Mouse (Mus musculus) kidney, embryonic 15.5 days (tissue): ENCODE data around the gene Gm14139. TPM values are rescaled to one million over a fixed set of nuclear protein-coding genes. Genes with fewer than 3 reads are reported as not detected.
"Not testable (repeated sequence)": the region's sequence is repeated elsewhere in the genome, so short reads cannot be mapped to it uniquely, and the experiment has no call there.

ENCODE experiments used
- ATAC-seq: fragments of 200-750 bp; cut with Nextera tagmentation; replicated peaks from 2 replicates; pipeline ENCODE4 v1.8.0; 2017; ENCODE audit warnings: moderate TSS enrichment; ENCODE audit not compliant: low FRiP score
- H3K27ac ChIP-seq: fragments of 300-500 bp; sonication (generic); 2 replicates; pipeline ENCODE4 v1.5.1; 2015; ENCODE audit warnings: mild to moderate bottlenecking, inconsistent platforms
- H3K27me3 ChIP-seq: fragments of 300-500 bp; sonication (generic); 2 replicates; pipeline ENCODE4 v1.6.1; 2015; ENCODE audit warnings: inconsistent platforms
- H3K36me3 ChIP-seq: fragments of 300-500 bp; sonication (generic); 2 replicates; pipeline ENCODE4 v1.6.1; 2015; ENCODE audit warnings: inconsistent platforms
- H3K4me1 ChIP-seq: fragments of 300-500 bp; sonication (generic); 2 replicates; pipeline ENCODE4 v1.6.1; 2015; ENCODE audit warnings: inconsistent platforms
- H3K4me2 ChIP-seq: fragments of 300-500 bp; sonication (generic); 2 replicates; pipeline ENCODE4 v1.6.1; 2015; ENCODE audit warnings: moderate library complexity, mild to moderate bottlenecking, inconsistent platforms
- H3K4me3 ChIP-seq: fragments of 300-500 bp; sonication (generic); replicated peaks from 2 replicates; pipeline ENCODE4 v1.5.1; 2015; ENCODE audit warnings: mild to moderate bottlenecking, inconsistent platforms
- H3K9ac ChIP-seq: fragments of 300-500 bp; sonication (generic); 2 replicates; pipeline ENCODE4 v1.6.1; 2015; ENCODE audit warnings: mild to moderate bottlenecking, inconsistent platforms
- H3K9me3 ChIP-seq: fragments of 300-500 bp; sonication (generic); replicated peaks from 2 replicates; pipeline ENCODE4 v1.6.1; 2016; ENCODE audit warnings: inconsistent platforms
- WGBS: fragments of 180-500 bp; shearing (Covaris S2); methylation state at CpG from one replicate; pipeline ENCODE4 v1.1.7; 2015; ENCODE audit warnings: mixed read lengths; 5-methylcytosine and 5-hydroxymethylcytosine counted together
- polyA plus RNA-seq: library from polyadenylated mRNA; unstranded; fragments of >200 nt; fragmentation: Nextera tagmentation; extraction: Ambion mirVana; gene quantifications from 2 replicates; pipeline ENCODE4 v1.2.1, GENCODE M21; 2015

Gm14139 gene
- polyA plus RNA-seq = not detected in 2 replicates

GRCm38 (mm10) chr2:150181570-150181999 lies at the start of gene Gm14139:
TSS of gene Gm14139 (plus strand) at chr2:150181755.
- ATAC-seq, H3K4me2 ChIP-seq, H3K9me3 ChIP-seq, H3K4me3 ChIP-seq, H3K36me3 ChIP-seq, H3K27ac ChIP-seq, H3K4me1 ChIP-seq, H3K27me3 ChIP-seq, H3K9ac ChIP-seq: not testable (repeated sequence)
- WGBS = 78% methylated on average over 7 of the region's 7 CpGs

DNA sequence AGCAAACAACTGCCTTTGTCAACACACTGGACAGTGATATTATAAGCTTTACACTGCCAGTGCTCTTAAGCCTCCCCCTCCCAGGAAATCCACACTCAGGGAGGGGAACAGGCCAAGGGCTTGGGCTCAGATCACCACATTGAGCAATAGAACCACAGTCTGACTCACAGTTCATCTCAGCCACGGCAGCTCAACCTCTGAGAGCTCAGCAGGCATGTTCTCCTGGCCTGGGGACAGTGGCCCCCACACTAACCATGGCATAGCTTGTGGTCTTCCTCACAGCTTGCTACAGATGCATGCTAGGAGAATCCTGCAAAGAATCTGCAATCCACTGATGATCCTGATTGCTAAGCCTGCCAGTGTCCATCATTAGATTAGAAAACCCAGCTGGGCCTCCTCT lies 49.6 kb upstream of the Gm14139 start:
- H3K9me3 ChIP-seq, H3K27me3 ChIP-seq, H3K9ac ChIP-seq, H3K4me3 ChIP-seq, H3K4me2 ChIP-seq, H3K4me1 ChIP-seq, ATAC-seq, H3K27ac ChIP-seq: not testable (repeated sequence)
- peaks cover 28% of the 10 kb centered on the region for H3K36me3 ChIP-seq
- 91% methylated on average over 1 of the region's 1 CpGs for WGBS

- WGBS = 74% methylated on average over 2 of the region's 2 CpGs
- Histone ChIP-seq H3K27ac (no peak overlapping the region), H3K9ac (no peak overlapping the region), H3K4me2 (no peak overlapping the region), H3K36me3 (peaks cover 28% of the 10 kb centered on the region), H3K4me3 (no peak overlapping the region), H3K4me1 (peaks cover 6% of the 10 kb centered on the region), H3K9me3 (no peaks in the 10 kb centered on the region), H3K27me3 (no peaks in the 10 kb centered on the region)
- ATAC-seq = no peak
These were observed 48.8 kb upstream of the Gm14139 start for GRCm38 (mm10) chr2:150132773-150133172.

DNA sequence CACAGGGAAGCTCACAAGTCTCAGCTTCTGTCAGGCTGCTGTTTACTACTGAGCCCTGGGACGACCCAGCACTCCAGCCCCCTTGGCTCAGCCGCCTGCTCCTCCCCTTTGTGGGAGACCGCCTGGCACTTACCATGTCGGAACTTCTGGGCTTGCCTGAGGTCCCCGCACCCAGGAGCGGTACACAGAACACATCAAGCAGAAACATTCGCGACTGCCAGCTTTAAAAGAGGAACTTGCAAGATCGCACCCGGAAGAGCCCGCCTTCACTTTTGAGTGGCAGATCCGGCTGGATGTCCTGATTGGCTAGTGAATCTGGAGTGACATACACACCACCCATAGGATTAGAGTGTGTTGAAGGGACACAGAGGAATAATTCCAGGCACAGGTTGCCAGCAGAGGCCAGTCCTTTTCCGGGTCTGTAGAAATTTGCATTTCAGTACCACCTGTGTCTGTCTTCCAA lies 45.1 kb upstream of the Gm14139 start, which contains the start of gene Zfp120:
Gene Zfp120, minus strand, starts transcription at position 274 of the 463 bp plus-strand sequence.
- Histone ChIP-seq H3K9ac (peak within 1 kb of the TSS; percentile 81), H3K4me1 (peaks cover 6% of the 10 kb centered on the region), H3K4me2 (peak within 1 kb of the TSS; percentile 62), H3K36me3 (peaks cover 14% of the 10 kb centered on the region; the same call in 1 of the 2 replicates), H3K4me3 (peak within 1 kb of the TSS; percentile 84), H3K27ac (peak within 1 kb of the TSS; percentile 86), H3K9me3 (no peaks in the 10 kb centered on the region), H3K27me3 (no peaks in the 10 kb centered on the region)
- 0% methylated on average over 13 of the region's 13 CpGs for WGBS
- ATAC-seq = peak; percentile 100

DNA sequence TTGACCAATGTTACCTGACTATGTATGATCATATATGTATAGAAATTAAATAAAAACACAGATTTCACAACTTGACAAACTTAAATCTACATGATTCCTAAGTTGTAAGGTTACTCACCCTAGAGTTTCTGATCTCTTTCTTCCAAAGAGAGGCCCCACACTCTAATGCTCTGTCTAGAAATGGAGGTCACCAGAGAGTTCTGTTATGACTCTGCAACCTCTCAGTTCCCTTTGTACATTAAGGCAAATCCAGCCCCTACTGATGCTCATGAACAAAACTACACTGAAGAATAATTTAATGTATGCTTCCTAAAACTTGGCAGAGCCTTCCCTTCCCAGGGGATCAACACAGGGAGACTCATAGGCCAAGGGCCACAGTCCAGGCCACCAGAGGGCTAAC lies 14.9 kb upstream of the Gm14139 start:
- ATAC-seq = no peak
- Histone ChIP-seq H3K27me3 (no peaks in the 10 kb centered on the region), H3K4me3 (no peak overlapping the region), H3K9me3 (no peaks in the 10 kb centered on the region), H3K36me3 (no peaks in the 10 kb centered on the region), H3K4me2 (no peak overlapping the region), H3K9ac (no peak overlapping the region), H3K4me1 (no peaks in the 10 kb centered on the region), H3K27ac (no peak overlapping the region)

- no peak for ATAC-seq
- H3K4me2 ChIP-seq = no peak overlapping the region
- no peaks in the 10 kb centered on the region for H3K4me1 ChIP-seq
- H3K9ac ChIP-seq = no peak overlapping the region
- no peaks in the 10 kb centered on the region for H3K36me3 ChIP-seq
- H3K4me3 ChIP-seq = no peak overlapping the region
- no peaks in the 10 kb centered on the region for H3K9me3 ChIP-seq
- H3K27ac ChIP-seq = no peak overlapping the region
- H3K27me3 ChIP-seq = no peaks in the 10 kb centered on the region
These were observed 7.7 kb upstream of the Gm14139 start for GRCm38 (mm10) chr2:150173833-150174232.

- not testable (repeated sequence) for H3K36me3 ChIP-seq, H3K9ac ChIP-seq, H3K27ac ChIP-seq, H3K4me3 ChIP-seq, ATAC-seq, H3K9me3 ChIP-seq, H3K27me3 ChIP-seq, H3K4me1 ChIP-seq, H3K4me2 ChIP-seq
- 86% methylated on average over 4 of the region's 4 CpGs for WGBS
These were observed 2.0 kb upstream of the Gm14139 start, which contains the start of gene Gm10770 for GRCm38 (mm10) chr2:150179579-150179978. TSS of gene Gm10770 (minus strand) at chr2:150179679.

- not testable (repeated sequence) for H3K9me3 ChIP-seq, H3K4me1 ChIP-seq, H3K27ac ChIP-seq, ATAC-seq, H3K4me2 ChIP-seq, H3K4me3 ChIP-seq, H3K9ac ChIP-seq, H3K27me3 ChIP-seq, H3K36me3 ChIP-seq
These were observed 509 bp upstream of the Gm14139 start for GRCm38 (mm10) chr2:150181046-150181445.

DNA sequence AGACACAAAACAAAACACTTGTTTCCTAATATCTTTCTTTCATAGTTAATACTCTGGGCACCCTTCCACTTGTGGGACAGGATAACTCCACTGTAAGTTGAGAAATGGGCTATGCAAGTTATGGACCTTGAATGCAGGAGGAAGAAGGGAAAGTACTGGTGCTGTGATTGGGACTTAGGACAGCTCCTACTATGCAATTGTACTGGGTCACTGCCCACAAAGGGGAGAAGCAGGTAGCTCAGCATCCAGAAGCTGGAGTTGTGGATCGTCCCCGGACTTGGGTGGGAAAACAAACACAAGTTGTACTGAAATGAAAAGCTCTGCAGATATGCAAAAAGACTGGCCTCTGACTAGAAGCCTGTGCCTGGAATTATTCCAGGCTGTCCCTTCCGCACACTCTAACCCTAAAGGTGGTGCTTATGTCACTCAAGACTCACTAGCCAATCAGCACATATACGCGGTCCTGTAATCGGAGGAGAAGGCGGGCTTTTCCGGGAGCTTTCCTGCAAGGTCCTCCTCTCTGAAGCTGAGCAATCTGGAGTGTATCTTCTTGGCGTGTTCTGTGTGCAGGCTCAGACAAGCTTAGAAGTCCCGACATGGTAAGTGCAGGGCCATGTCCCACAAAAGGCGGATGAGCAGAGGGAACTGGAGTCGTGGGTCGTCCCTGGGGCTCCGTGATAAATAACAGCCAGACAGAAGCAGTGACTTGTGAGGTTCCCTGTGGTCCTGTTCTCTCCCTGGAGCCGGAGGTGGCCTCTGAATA lies 36.2 kb downstream of the Gm14139 start, which contains the start of gene Zfp937:
Gene Zfp937, plus strand, starts transcription at position 474 of the 763 bp plus-strand sequence.
- peak within 1 kb of the TSS; percentile 49 for H3K4me3 ChIP-seq
- ATAC-seq = peak; percentile 100
- peak within 1 kb of the TSS; percentile 82 for H3K27ac ChIP-seq
- peak within 1 kb of the TSS; percentile 55 for H3K4me2 ChIP-seq
- 0 out of 2 replicates have a peak within 1 kb of the TSS, but pooled peaks have one; percentile 33 for H3K9ac ChIP-seq
- H3K9me3 ChIP-seq, H3K36me3 ChIP-seq, H3K27me3 ChIP-seq, H3K4me1 ChIP-seq: not testable (repeated sequence)
- under 1% methylated on average over 15 of the region's 15 CpGs for WGBS

GRCm38 (mm10) chr2:150218363-150218725 lies 36.8 kb downstream of the Gm14139 start:
- H3K9me3 ChIP-seq, ATAC-seq, H3K4me1 ChIP-seq, H3K36me3 ChIP-seq, H3K27me3 ChIP-seq: not testable (repeated sequence)
- Histone ChIP-seq H3K4me3 (peak overlapping the region; percentile 49), H3K4me2 (peak overlapping the region; percentile 55), H3K9ac (0 out of 2 replicates have a peak overlapping the region, but pooled peaks have one; percentile 33), H3K27ac (peak overlapping the region; percentile 82)
- WGBS = 12% methylated on average over 4 of the region's 4 CpGs

DNA sequence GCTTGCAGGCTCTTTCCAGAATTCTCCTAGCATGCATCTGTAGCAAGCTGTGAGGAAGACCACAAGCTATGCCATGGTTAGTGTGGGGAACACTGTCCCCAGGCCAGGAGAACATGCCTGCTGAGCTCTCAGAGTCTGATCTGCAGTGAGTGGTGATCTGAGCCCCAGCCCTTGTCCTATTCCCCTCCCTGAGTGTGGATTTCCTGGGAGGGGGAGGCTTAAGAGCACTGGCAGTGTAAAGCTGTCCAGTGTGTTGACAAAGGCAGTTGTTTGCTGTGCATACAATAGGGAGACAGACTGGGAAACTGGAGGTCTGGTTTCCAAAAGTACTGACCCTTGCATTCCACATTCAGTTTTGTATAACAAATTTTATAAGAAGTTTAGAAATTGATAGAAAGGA lies 41.7 kb downstream of the Gm14139 start:
- not testable (repeated sequence) for H3K4me3 ChIP-seq, H3K9me3 ChIP-seq, H3K27ac ChIP-seq, H3K4me2 ChIP-seq, H3K36me3 ChIP-seq, H3K4me1 ChIP-seq, H3K27me3 ChIP-seq, H3K9ac ChIP-seq, ATAC-seq
